Comparison of ENCODE assay signal across 10 mouse cellular contexts in the genomic region with DNA sequence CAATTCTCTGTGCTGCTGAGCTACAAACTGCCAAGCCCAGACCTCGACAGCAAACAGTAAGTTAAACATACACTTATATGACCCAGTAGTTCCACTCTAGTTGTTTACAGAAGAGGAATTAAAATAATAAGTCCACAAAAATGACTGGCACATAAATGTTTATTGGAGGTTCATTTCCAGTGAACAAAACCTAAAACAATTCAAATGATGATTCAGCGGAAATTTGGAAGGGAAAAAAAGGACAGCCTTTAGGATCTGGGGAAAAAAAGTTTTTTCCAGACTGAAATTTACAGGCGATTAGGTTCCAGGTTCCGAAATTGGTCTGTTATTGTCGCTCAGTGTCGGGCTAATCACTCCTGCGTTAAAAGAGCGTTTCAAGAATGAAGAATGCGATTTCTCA. TPM values are rescaled to one million over a fixed set of nuclear protein-coding genes. Genes with fewer than 3 reads are reported as not detected.
A peak's percentile ranks its signal among the peaks of the same experiment; 100 is the strongest.
DNase-seq lines count a peak whose midpoint lies in the region; ATAC-seq lines count a peak whose summit lies in the region.
"Had no signal": no experiment of that assay in that cellular context is flagged by ENCODE, and none has a peak within 500 bp of the region (broad histone marks: within the 10 kb centered on the region; RNA-seq: fewer than 3 reads in every experiment).

No protein-coding gene starts in this region.

- H3K4me2 ChIP-seq in forebrain, embryonic 12.5 days = peak overlapping the region; percentile 92
- peak overlapping the region; percentile 86 for H3K4me2 ChIP-seq in limb, embryonic 13.5 days (replicated peaks)
- peak overlapping the region; percentile 67 for H3K4me2 ChIP-seq in stomach, embryonic 14.5 days (replicated peaks; ENCODE audit: low read depth, low read length)

- peaks cover 39% of the 10 kb centered on the region for H3K27me3 ChIP-seq in megakaryocyte, embryonic 14.5 days (replicated peaks)
- peaks cover 26% of the 10 kb centered on the region for H3K27me3 ChIP-seq in forebrain, embryonic 12.5 days
- peaks cover 55% of the 10 kb centered on the region for H3K27me3 ChIP-seq in limb, embryonic 13.5 days
- no peaks in the 10 kb centered on the region for H3K27me3 ChIP-seq in stomach, embryonic 14.5 days (ENCODE audit: control insufficient read depth, insufficient read depth, low read length)

- no peak for DNase-seq in right cerebral cortex, adult 18-20 months

- H3K36me3 ChIP-seq in megakaryocyte, embryonic 14.5 days (replicated peaks; ENCODE audit: low read length) = no peaks in the 10 kb centered on the region
- H3K36me3 ChIP-seq in forebrain, embryonic 12.5 days (replicated peaks) = no peaks in the 10 kb centered on the region
- no peaks in the 10 kb centered on the region for H3K36me3 ChIP-seq in limb, embryonic 13.5 days
- no peaks in the 10 kb centered on the region for H3K36me3 ChIP-seq in stomach, embryonic 14.5 days (ENCODE audit: control insufficient read depth, insufficient read depth, low read length)

- no peaks in the 10 kb centered on the region for H3K9me3 ChIP-seq in megakaryocyte, embryonic 14.5 days
- H3K9me3 ChIP-seq in forebrain, embryonic 12.5 days = no peaks in the 10 kb centered on the region
- no peaks in the 10 kb centered on the region for H3K9me3 ChIP-seq in limb, embryonic 13.5 days
- no peaks in the 10 kb centered on the region for H3K9me3 ChIP-seq in stomach, embryonic 14.5 days (ENCODE audit: control insufficient read depth, low read depth, low read length)

- H3K9ac ChIP-seq in forebrain, embryonic 12.5 days = peak overlapping the region; percentile 59; the same call in 1 of the 2 replicates
- peak overlapping the region; percentile 77 for H3K9ac ChIP-seq in limb, embryonic 13.5 days
- peak overlapping the region; percentile 61 for H3K9ac ChIP-seq in stomach, embryonic 14.5 days (replicated peaks; ENCODE audit: low read depth, low read length)

- no peak for ATAC-seq in megakaryocyte, adult 5-6 weeks (ENCODE audit: poor library complexity, severe bottlenecking)
- no peak for ATAC-seq in forebrain, embryonic 12.5 days (ENCODE audit: low FRiP score)
- ATAC-seq in limb, embryonic 13.5 days (ENCODE audit: low FRiP score, low read depth) = no peak
- no peak for ATAC-seq in stomach, embryonic 14.5 days (ENCODE audit: insufficient number of reproducible peaks, insufficient read depth, low FRiP score, low read depth)
- no peak for ATAC-seq in granulocyte monocyte progenitor cell, adult 5-6 weeks (replicated peaks; ENCODE audit: poor library complexity, severe bottlenecking)

- peaks cover 62% of the 10 kb centered on the region for H3K4me1 ChIP-seq in megakaryocyte, embryonic 14.5 days
- peaks cover 12% of the 10 kb centered on the region for H3K4me1 ChIP-seq in forebrain, embryonic 12.5 days
- H3K4me1 ChIP-seq in limb, embryonic 13.5 days = peaks cover 7% of the 10 kb centered on the region; the same call in 1 of the 2 replicates
- H3K4me1 ChIP-seq in stomach, embryonic 14.5 days (ENCODE audit: control insufficient read depth, insufficient read depth, low read length) = peaks cover 3% of the 10 kb centered on the region; the same call in 1 of the 2 replicates

- peak overlapping the region; percentile 90 for H3K4me3 ChIP-seq in megakaryocyte, embryonic 14.5 days (replicated peaks)
- peak overlapping the region; percentile 56 for H3K4me3 ChIP-seq in forebrain, embryonic 12.5 days (replicated peaks)
- peak overlapping the region; percentile 67 for H3K4me3 ChIP-seq in limb, embryonic 13.5 days
- peak overlapping the region; percentile 58 for H3K4me3 ChIP-seq in stomach, embryonic 14.5 days (ENCODE audit: low read depth, low read length)

- no peak overlapping the region for H3K27ac ChIP-seq in forebrain, embryonic 12.5 days
- H3K27ac ChIP-seq in limb, embryonic 13.5 days = no peak overlapping the region
- peak overlapping the region; percentile 27; the same call in 1 of the 2 replicates for H3K27ac ChIP-seq in stomach, embryonic 14.5 days (ENCODE audit: low read length)

- 16% methylated on average over 9 of the region's 9 CpGs for WGBS in forebrain, embryonic 12.5 days
- WGBS in limb, embryonic 13.5 days = 19% methylated on average over 9 of the region's 9 CpGs
- WGBS in stomach, embryonic 14.5 days = 15% methylated on average over 9 of the region's 9 CpGs

RNA-seq across cellular contexts. Expression of a gene that starts 0.4 kb away (rescaled TPM):
- polyA plus RNA-seq in megakaryocyte, embryonic 14.5 days (2012; ENCODE audit: insufficient read depth, low replicate concordance) = 1.1 TPM in 1 of 2 replicates, not detected in the other
- total RNA-seq in megakaryocyte, adult 5-6 weeks (2015) = 6.3 and 6.5 TPM in 2 replicates
- total RNA-seq in megakaryocyte, adult 5-6 weeks (2017) = 7.3 and 11.1 TPM in 2 replicates
- polyA plus RNA-seq in forebrain, embryonic 12.5 days (2016; fragmentation: Nextera tagmentation; extraction: Ambion mirVana) = 3.4 and 4.0 TPM in 2 replicates
- polyA plus RNA-seq in limb, embryonic 13.5 days (2015; fragmentation: Nextera tagmentation; extraction: Ambion mirVana) = 4.5 and 5.7 TPM in 2 replicates
- polyA plus RNA-seq in stomach, embryonic 14.5 days (2014; fragmentation: Nextera tagmentation; extraction: Ambion mirVana) = 11.6 and 13.0 TPM in 2 replicates
- total RNA-seq in granulocyte monocyte progenitor cell, adult 5-6 weeks (2014; fragmentation: Nextera tagmentation) = 0.99 and 6.2 TPM in 2 replicates
- 0.10 and 0.26 TPM in 2 replicates for total RNA-seq in granulocyte monocyte progenitor cell, adult 5-6 weeks (2017)

RNA-seq across cellular contexts. Expression of a gene that starts 6.7 kb away (rescaled TPM):
- not detected in 2 replicates for polyA plus RNA-seq in megakaryocyte, embryonic 14.5 days (2012; ENCODE audit: insufficient read depth, low replicate concordance)
- total RNA-seq in megakaryocyte, adult 5-6 weeks (2015) = not detected in 2 replicates
- total RNA-seq in megakaryocyte, adult 5-6 weeks (2017) = not detected in 2 replicates
- not detected in 2 replicates for polyA plus RNA-seq in forebrain, embryonic 12.5 days (2016; fragmentation: Nextera tagmentation; extraction: Ambion mirVana)
- not detected in 2 replicates for polyA plus RNA-seq in limb, embryonic 13.5 days (2015; fragmentation: Nextera tagmentation; extraction: Ambion mirVana)
- not detected in 2 replicates for polyA plus RNA-seq in stomach, embryonic 14.5 days (2014; fragmentation: Nextera tagmentation; extraction: Ambion mirVana)
- total RNA-seq in granulocyte monocyte progenitor cell, adult 5-6 weeks (2014; fragmentation: Nextera tagmentation) = not detected in 2 replicates
- not detected in 2 replicates for total RNA-seq in granulocyte monocyte progenitor cell, adult 5-6 weeks (2017)
- total RNA-seq: adrenal gland, postnatal 36 days; layer of hippocampus, postnatal 25 days had no signal
- polyA plus RNA-seq: urinary bladder, adult 2 months had no signal

RNA-seq across cellular contexts. Expression of a gene that starts 14.3 kb away (rescaled TPM):
- polyA plus RNA-seq in megakaryocyte, embryonic 14.5 days (2012; ENCODE audit: insufficient read depth, low replicate concordance) = 79.0 and 226 TPM in 2 replicates
- total RNA-seq in megakaryocyte, adult 5-6 weeks (2015) = 112 and 144 TPM in 2 replicates
- total RNA-seq in megakaryocyte, adult 5-6 weeks (2017) = 182 and 211 TPM in 2 replicates
- polyA plus RNA-seq in forebrain, embryonic 12.5 days (2016; fragmentation: Nextera tagmentation; extraction: Ambion mirVana) = 758 and 788 TPM in 2 replicates
- polyA plus RNA-seq in limb, embryonic 13.5 days (2015; fragmentation: Nextera tagmentation; extraction: Ambion mirVana) = 828 and 869 TPM in 2 replicates
- polyA plus RNA-seq in stomach, embryonic 14.5 days (2014; fragmentation: Nextera tagmentation; extraction: Ambion mirVana) = 709 and 761 TPM in 2 replicates
- total RNA-seq in granulocyte monocyte progenitor cell, adult 5-6 weeks (2014; fragmentation: Nextera tagmentation) = 243 and 281 TPM in 2 replicates
- total RNA-seq in granulocyte monocyte progenitor cell, adult 5-6 weeks (2017) = 290 and 384 TPM in 2 replicates

RNA-seq across cellular contexts. Expression of a gene that starts 20.4 kb away (rescaled TPM):
- polyA plus RNA-seq in megakaryocyte, embryonic 14.5 days (2012; ENCODE audit: insufficient read depth, low replicate concordance) = not detected in 2 replicates
- not detected in 2 replicates for total RNA-seq in megakaryocyte, adult 5-6 weeks (2015)
- total RNA-seq in megakaryocyte, adult 5-6 weeks (2017) = not detected in 2 replicates
- not detected in 2 replicates for polyA plus RNA-seq in forebrain, embryonic 12.5 days (2016; fragmentation: Nextera tagmentation; extraction: Ambion mirVana)
- 0.43 and 0.92 TPM in 2 replicates for polyA plus RNA-seq in limb, embryonic 13.5 days (2015; fragmentation: Nextera tagmentation; extraction: Ambion mirVana)
- 0.43 and 0.81 TPM in 2 replicates for polyA plus RNA-seq in stomach, embryonic 14.5 days (2014; fragmentation: Nextera tagmentation; extraction: Ambion mirVana)
- not detected in 2 replicates for total RNA-seq in granulocyte monocyte progenitor cell, adult 5-6 weeks (2014; fragmentation: Nextera tagmentation)
- total RNA-seq in granulocyte monocyte progenitor cell, adult 5-6 weeks (2017) = not detected in 2 replicates
- total RNA-seq: adrenal gland, postnatal 36 days; layer of hippocampus, postnatal 25 days had no signal

RNA-seq across cellular contexts. Expression of a gene that starts 23.3 kb away (rescaled TPM):
- 122 and 129 TPM in 2 replicates for polyA plus RNA-seq in megakaryocyte, embryonic 14.5 days (2012; ENCODE audit: insufficient read depth, low replicate concordance)
- total RNA-seq in megakaryocyte, adult 5-6 weeks (2015) = 20.6 and 21.3 TPM in 2 replicates
- 12.7 and 17.5 TPM in 2 replicates for total RNA-seq in megakaryocyte, adult 5-6 weeks (2017)
- polyA plus RNA-seq in forebrain, embryonic 12.5 days (2016; fragmentation: Nextera tagmentation; extraction: Ambion mirVana) = 15.3 and 17.4 TPM in 2 replicates
- 14.1 and 15.5 TPM in 2 replicates for polyA plus RNA-seq in limb, embryonic 13.5 days (2015; fragmentation: Nextera tagmentation; extraction: Ambion mirVana)
- polyA plus RNA-seq in stomach, embryonic 14.5 days (2014; fragmentation: Nextera tagmentation; extraction: Ambion mirVana) = 23.0 and 23.9 TPM in 2 replicates
- total RNA-seq in granulocyte monocyte progenitor cell, adult 5-6 weeks (2014; fragmentation: Nextera tagmentation) = 25.0 and 36.1 TPM in 2 replicates
- 11.2 and 13.3 TPM in 2 replicates for total RNA-seq in granulocyte monocyte progenitor cell, adult 5-6 weeks (2017)
